Mouse (Mus musculus): Measurements from ENCODE around the gene Cyp2j8. TPM values are rescaled to one million over a fixed set of nuclear protein-coding genes. Genes with fewer than 3 reads are reported as not detected.
"Not testable (repeated sequence)": the region's sequence is repeated elsewhere in the genome, so short reads cannot be mapped to it uniquely, and the experiment has no call there.

The Cyp2j8 gene
- not detected in 2 replicates for polyA plus RNA-seq (2011; ENCODE audit: insufficient read length, low read depth, missing spikeins)

GRCm38 (mm10) chr4:96507286-96507685 is at the start of gene Cyp2j8:
Cyp2j8 (minus strand) TSS chr4:96507386.
- Histone ChIP-seq H3K4me3 (ENCODE audit: insufficient read depth, low read length) (no peak within 1 kb of the TSS), H3K27ac (ENCODE audit: insufficient read depth, low read length) (no peak within 1 kb of the TSS), H3K4me1 (ENCODE audit: control insufficient read depth, insufficient read depth, low read length) (no peaks in the 10 kb centered on the region)
- TF ChIP-seq POLR2A (IDR thresholded peaks at IDR 0.05; ENCODE audit: low read depth, low read length): no peak
- TF ChIP-seq CTCF (IDR thresholded peaks at IDR 0.05; ENCODE audit: borderline replicate concordance, insufficient read depth, low read length): no peak

- Histone ChIP-seq H3K4me3 (ENCODE audit: insufficient read depth, low read length) (peak within 1 kb of the TSS; percentile 68), H3K27ac (ENCODE audit: insufficient read depth, low read length) (no peak within 1 kb of the TSS), H3K4me1 (ENCODE audit: control insufficient read depth, insufficient read depth, low read length) (peaks cover 2% of the 10 kb centered on the region)
- TF ChIP-seq CTCF (IDR thresholded peaks at IDR 0.05; ENCODE audit: borderline replicate concordance, insufficient read depth, low read length): no peak
- TF ChIP-seq POLR2A (IDR thresholded peaks at IDR 0.05; ENCODE audit: low read depth, low read length): peak; percentile 84
These were observed 46.1 kb upstream of the Cyp2j8 start, which contains the start of gene Cyp2j6 for GRCm38 (mm10) chr4:96553133-96553819. Cyp2j6 (minus strand) TSS chr4:96553661.

GRCm38 (mm10) chr4:96551619-96552018 is 44.4 kb upstream of the Cyp2j8 start:
- no peak overlapping the region for H3K27ac ChIP-seq (ENCODE audit: insufficient read depth, low read length)

GRCm38 (mm10) chr4:96545976-96546375 is 38.8 kb upstream of the Cyp2j8 start:
- Histone ChIP-seq H3K4me1 (ENCODE audit: control insufficient read depth, insufficient read depth, low read length) (no peaks in the 10 kb centered on the region), H3K27ac (ENCODE audit: insufficient read depth, low read length) (no peak overlapping the region), H3K4me3 (ENCODE audit: insufficient read depth, low read length) (no peak overlapping the region)
- TF ChIP-seq POLR2A (IDR thresholded peaks at IDR 0.05; ENCODE audit: low read depth, low read length) (no peak), CTCF (IDR thresholded peaks at IDR 0.05; ENCODE audit: borderline replicate concordance, insufficient read depth, low read length) (no peak)

More at GRCm38 (mm10) chr4:96551619-96552018, 44.4 kb upstream of the Cyp2j8 start:
- no peak for TF ChIP-seq POLR2A (IDR thresholded peaks at IDR 0.05; ENCODE audit: low read depth, low read length)
- TF ChIP-seq CTCF (IDR thresholded peaks at IDR 0.05; ENCODE audit: borderline replicate concordance, insufficient read depth, low read length): no peak
- H3K4me1 ChIP-seq (ENCODE audit: control insufficient read depth, insufficient read depth, low read length): peaks cover 2% of the 10 kb centered on the region
- no peak overlapping the region for H3K4me3 ChIP-seq (ENCODE audit: insufficient read depth, low read length)

GRCm38 (mm10) chr4:96525772-96526171 is 18.6 kb upstream of the Cyp2j8 start:
- no peak overlapping the region for H3K4me3 ChIP-seq (ENCODE audit: insufficient read depth, low read length)
- TF ChIP-seq POLR2A (IDR thresholded peaks at IDR 0.05; ENCODE audit: low read depth, low read length): no peak
- no peak overlapping the region for H3K27ac ChIP-seq (ENCODE audit: insufficient read depth, low read length)
- no peaks in the 10 kb centered on the region for H3K4me1 ChIP-seq (ENCODE audit: control insufficient read depth, insufficient read depth, low read length)

- H3K27ac ChIP-seq (ENCODE audit: insufficient read depth, low read length): no peak overlapping the region
- TF ChIP-seq POLR2A (IDR thresholded peaks at IDR 0.05; ENCODE audit: low read depth, low read length): no peak
- TF ChIP-seq CTCF (IDR thresholded peaks at IDR 0.05; ENCODE audit: borderline replicate concordance, insufficient read depth, low read length): no peak
- H3K4me3 ChIP-seq (ENCODE audit: insufficient read depth, low read length): no peak overlapping the region
- no peaks in the 10 kb centered on the region for H3K4me1 ChIP-seq (ENCODE audit: control insufficient read depth, insufficient read depth, low read length)
These were observed 15.1 kb upstream of the Cyp2j8 start for GRCm38 (mm10) chr4:96522256-96522655.

GRCm38 (mm10) chr4:96510083-96510482 is 2.9 kb upstream of the Cyp2j8 start:
- Histone ChIP-seq H3K4me3 (ENCODE audit: insufficient read depth, low read length) (no peak overlapping the region), H3K4me1 (ENCODE audit: control insufficient read depth, insufficient read depth, low read length) (no peaks in the 10 kb centered on the region), H3K27ac (ENCODE audit: insufficient read depth, low read length) (no peak overlapping the region)
- no peak for TF ChIP-seq CTCF (IDR thresholded peaks at IDR 0.05; ENCODE audit: borderline replicate concordance, insufficient read depth, low read length)
- TF ChIP-seq POLR2A (IDR thresholded peaks at IDR 0.05; ENCODE audit: low read depth, low read length): no peak

- H3K4me3 ChIP-seq (ENCODE audit: insufficient read depth, low read length); H3K4me1 ChIP-seq (ENCODE audit: control insufficient read depth, insufficient read depth, low read length); H3K27ac ChIP-seq (ENCODE audit: insufficient read depth, low read length): not testable (repeated sequence)
These were observed 43.7 kb downstream of the Cyp2j8 start for GRCm38 (mm10) chr4:96463311-96464060.

Other genes with a start within 250 kb of the Cyp2j8 start
- not detected in 2 replicates for gene Cyp2j11, start 158.7 kb downstream of the Cyp2j8 start, polyA plus RNA-seq (2011; ENCODE audit: insufficient read length, low read depth, missing spikeins)
- gene Cyp2j6, start 46.3 kb upstream of the Cyp2j8 start, polyA plus RNA-seq (2011; ENCODE audit: insufficient read length, low read depth, missing spikeins): 12.3 and 13.2 TPM in 2 replicates
- 1.3 and 1.4 TPM in 2 replicates for gene Cyp2j9, start 84.2 kb upstream of the Cyp2j8 start, polyA plus RNA-seq (2011; ENCODE audit: insufficient read length, low read depth, missing spikeins)
- not detected in 2 replicates for gene Cyp2j5, start 156.8 kb upstream of the Cyp2j8 start, polyA plus RNA-seq (2011; ENCODE audit: insufficient read length, low read depth, missing spikeins)